Mouse (Mus musculus): ENCODE results near the gene Tspan17. TPM values are rescaled to one million over a fixed set of nuclear protein-coding genes. Genes with fewer than 3 reads are reported as not detected.
"Not testable (repeated sequence)": the region's sequence is repeated elsewhere in the genome, so short reads cannot be mapped to it uniquely, and the experiment has no call there.

Gene Tspan17
- total RNA-seq, 4 experiments from 2014 or later: 15.5 to 26.0 (median 20.5) TPM

DNA sequence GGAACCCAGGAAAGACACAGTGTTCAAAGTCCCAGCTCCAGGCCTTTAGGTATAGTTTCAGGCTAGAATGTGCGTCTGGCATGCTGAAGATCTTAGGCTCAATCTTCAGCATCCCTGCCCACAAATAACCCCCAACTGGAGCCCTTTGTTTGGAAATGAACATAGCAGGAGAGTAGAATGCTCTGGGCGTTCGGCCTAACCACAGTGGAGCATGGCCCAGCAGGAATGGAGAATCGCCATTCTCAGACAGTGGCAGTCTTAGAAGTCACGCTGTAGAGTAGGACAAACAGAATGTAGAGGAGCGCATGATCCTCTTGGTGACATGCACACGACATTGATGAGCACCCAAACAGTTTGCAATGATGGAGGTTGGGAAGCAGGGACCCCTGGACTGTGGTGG lies 28.3 kb upstream of the Tspan17 start:
- DNase-seq (ENCODE audit: low spot score in 2 of 2): no peak

DNA sequence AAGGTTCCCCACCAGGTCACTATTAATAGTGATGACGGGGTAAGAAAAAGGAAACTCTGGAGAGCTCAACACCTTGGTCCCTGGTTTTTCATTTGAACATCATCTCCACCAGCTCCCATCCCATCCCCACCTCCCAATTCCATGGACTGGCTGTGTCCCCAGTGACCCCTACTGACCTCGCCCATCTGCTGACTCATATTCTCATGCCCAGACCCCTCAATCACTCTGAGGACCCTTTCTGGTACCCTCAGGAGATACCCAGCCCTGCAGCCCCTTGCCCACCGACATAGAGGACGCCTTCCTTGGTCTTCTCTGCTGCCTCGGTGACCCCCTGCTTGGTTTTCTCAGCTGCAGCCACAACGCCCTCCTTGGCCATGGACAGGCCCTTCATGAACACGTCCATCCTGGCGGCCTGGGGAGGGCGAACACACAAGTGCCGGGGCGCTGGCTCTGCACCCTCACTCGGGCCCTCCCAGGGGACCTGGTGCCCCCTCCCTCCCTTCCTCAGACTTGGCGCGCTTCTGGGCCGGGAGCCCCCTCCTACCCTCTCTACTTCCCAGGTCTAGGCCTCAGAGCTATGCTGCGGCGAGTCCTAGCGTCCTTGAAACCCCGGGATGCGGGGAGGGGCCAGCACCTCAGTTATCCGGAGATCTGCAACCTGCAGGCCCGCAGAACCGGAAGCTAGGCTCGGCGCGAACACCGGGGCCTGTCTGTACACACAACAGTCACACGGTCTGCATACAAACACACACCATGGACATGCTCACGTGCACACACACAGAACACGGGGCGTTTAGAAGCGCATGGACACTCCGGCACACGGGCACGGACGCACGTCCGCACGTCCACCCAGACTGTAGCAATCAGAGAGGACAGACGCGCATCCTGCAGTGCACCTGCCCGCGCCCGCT lies 23.6 kb upstream of the Tspan17 start:
- DNase-seq (ENCODE audit: low spot score in 2 of 2): no peak

DNA sequence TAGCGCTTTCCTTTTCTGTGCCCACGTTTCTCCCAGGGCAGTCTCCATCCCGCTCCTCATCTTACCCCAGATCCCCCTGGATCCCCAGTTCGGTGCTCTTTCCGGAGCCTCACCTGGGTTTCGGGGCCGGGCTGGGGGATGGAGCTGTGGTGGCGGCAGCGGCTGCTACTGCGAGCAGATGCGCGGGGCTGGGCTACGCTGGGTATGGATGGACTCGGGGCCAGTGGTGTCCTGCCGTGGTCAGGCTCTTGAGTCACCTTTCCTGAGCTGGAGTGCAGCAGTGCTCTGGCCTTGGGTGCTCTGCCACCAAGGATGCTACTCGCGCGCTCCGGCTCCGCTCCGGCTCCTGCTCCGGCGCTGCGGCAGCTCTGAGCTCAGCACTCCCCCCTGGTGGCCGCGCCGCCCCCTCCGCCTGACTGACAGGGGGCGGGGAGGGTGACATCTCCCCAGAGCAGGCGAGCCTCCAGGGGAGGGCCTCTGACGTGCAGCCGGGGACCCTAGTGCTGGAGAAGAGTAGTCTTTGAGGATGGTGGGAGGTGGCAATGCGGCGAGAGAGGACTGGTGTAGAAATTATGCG lies 22.9 kb upstream of the Tspan17 start, which contains the start of gene Sncb:
Sncb (minus strand) TSS at position 404 of the 577 bp plus-strand sequence.
- peak; percentile 10 to 27 for DNase-seq (ENCODE audit: low spot score in 2 of 2)

DNA sequence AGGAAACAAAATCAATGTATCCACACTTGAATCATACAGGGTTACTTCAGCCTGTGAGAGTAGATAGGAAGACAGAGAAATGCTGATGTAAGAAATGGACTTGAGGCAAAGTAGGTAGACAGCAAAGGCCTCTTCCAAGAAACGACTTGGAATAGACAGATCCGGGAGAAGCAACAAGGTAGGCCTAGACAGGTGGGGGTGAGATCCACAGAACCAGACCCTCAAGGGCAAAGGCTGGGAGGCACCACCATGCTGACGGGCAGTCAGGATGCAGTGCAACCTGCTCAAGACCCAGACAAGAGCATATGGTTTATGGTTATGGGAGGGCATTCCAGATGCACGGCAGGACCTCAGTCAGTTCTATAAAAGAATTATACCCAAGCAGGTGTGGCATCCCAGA lies 22.2 kb upstream of the Tspan17 start:
- DNase-seq (ENCODE audit: low spot score in 2 of 2): no peak

DNA sequence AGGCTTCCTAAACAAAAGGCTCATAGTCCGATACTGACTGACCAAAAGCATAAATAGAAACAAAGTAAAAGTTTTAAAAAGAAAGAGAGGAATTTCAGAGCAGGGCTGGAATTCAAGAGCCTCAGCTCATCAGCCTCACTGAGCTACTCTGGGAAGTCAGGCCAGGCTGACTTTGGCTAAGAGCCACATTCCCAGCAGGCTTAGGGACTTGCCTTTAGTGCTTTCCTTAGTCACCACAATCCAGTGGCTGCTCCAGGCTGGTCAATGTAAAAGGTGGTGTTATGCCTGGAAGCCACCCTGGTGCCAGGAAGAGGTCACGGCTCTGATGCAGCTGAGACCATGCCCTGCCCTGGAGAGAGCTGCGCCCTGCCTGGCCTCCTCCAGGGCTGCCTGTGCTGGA lies 8.6 kb upstream of the Tspan17 start:
- DNase-seq (ENCODE audit: low spot score in 2 of 2): peak in 1 of 2 experiments; percentile 42

DNA sequence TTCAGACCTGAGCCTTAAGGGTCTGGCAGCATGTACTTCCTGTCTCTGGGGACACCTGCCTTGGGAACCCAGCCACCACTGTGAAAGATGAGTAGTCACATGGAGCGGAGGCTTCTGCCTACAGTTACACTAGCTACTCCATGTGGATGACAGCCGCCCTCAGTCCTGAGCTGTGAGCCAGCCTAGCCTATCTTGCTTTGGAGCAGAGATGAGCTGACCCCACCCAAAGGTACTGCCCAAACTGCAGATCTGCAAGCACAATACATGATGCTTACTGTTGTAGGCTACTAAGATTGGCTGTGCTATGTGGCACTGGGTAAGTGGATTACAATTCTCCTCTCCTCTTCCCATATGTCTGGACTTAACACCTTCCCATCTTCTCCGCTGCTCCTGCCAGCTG lies 8.1 kb upstream of the Tspan17 start:
- DNase-seq (ENCODE audit: low spot score in 2 of 2): no peak

DNA sequence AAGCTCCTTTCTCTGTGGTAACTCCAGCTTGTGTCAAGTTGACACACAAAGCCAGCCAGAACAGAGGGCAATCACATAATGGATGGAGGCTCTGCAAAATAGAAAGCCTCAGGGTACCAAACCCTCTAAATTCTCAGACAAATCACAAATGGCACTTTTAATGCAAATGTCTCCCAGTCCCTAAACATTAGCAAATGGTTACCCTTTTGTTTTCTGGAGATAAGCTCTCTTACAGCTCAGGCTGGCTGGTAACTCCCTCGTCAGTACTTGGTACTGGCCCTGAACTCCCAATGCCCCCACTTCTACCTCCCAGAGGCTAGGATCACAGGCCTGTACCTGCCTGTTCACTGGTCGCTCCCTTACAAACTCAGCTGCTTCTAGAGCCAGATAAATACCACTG lies 5.9 kb upstream of the Tspan17 start:
- DNase-seq (ENCODE audit: low spot score in 2 of 2): no peak

DNA sequence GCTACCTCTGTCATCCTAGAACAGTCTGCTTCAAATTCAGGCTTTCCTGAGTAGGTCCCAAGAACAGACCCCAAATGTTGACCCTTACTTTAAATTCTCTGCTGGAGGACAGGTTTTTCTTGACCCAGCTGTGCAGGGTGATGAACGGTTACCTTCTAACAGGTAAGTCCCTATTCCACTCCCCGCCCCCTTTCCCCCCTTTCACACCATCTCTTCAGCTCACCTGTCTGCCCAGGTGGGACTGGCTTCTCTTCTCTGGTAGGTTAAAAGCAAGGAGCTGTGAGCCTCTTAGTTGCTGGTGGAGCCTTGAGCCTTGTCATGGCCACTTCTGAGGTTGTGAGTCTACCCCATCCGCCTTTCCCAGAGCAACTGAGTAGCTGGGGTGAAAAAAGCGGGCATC lies 5.5 kb upstream of the Tspan17 start, which contains the start of gene Eif4e1b:
Eif4e1b (plus strand) TSS at position 301 of the 400 bp plus-strand sequence.
- no peak for DNase-seq (ENCODE audit: low spot score in 2 of 2)

DNA sequence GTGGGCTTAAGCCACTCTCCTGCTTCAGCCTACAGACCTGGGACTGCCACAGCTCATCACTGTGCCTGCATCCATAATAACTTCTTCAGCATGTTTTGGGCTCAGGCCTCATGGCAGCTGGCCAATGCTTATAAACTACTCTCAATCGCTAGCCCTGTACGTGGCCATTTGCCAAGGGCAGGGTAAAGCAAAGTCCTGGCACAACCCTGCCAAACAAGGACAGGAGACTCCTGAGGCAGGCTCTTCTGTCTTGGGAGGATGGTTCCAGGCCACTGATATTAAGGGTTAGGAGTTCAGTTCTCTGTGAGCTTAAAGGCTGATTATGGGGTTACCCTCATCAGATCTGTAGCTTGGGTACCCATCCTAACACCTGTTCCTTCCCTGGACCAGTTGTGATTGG lies 1.6 kb upstream of the Tspan17 start:
- not testable (repeated sequence) for DNase-seq (ENCODE audit: low spot score in 2 of 2)

DNA sequence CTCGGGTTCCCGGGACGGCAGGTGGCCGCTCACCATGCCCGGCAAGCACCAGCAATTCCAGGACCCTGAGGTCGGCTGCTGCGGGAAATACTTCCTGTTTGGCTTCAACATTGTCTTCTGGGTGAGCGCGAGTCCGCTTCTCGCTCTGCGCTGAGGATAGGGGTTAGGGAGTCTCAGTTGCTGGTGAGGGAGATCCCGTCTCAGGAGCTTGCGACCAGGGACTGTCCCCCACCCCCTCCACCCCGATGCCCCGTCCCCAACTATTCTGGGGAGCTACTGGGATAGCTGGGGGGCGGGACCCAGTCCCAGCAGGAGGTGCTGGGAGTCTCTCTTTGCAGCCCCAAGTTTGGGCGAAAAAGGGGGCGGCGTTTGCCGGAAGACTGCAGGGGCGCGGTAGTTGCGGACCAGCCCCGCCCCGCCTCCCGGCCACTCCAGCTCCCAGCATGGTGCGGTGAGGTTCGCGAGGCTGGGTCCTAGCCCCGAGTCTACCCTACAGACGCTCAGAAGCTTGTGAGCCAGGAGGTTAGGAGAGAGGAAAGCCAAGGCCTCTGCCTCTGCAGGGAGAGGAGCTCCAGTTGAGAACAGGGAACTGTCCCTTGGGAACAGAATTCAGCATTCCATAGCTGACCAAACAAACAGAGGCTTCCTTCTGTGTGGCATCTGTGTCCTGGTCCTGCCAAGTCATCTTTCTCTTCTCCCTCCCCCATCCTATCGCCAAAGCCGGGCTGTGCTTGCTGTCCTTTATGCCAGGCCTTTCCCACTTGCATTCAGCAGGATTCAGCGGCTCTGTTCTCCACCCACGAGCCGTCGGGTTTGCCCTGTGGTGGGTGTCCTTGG lies 602 bp downstream of the Tspan17 start:
- peak in 1 of 2 experiments; percentile 41 for DNase-seq (ENCODE audit: low spot score in 2 of 2)

DNA sequence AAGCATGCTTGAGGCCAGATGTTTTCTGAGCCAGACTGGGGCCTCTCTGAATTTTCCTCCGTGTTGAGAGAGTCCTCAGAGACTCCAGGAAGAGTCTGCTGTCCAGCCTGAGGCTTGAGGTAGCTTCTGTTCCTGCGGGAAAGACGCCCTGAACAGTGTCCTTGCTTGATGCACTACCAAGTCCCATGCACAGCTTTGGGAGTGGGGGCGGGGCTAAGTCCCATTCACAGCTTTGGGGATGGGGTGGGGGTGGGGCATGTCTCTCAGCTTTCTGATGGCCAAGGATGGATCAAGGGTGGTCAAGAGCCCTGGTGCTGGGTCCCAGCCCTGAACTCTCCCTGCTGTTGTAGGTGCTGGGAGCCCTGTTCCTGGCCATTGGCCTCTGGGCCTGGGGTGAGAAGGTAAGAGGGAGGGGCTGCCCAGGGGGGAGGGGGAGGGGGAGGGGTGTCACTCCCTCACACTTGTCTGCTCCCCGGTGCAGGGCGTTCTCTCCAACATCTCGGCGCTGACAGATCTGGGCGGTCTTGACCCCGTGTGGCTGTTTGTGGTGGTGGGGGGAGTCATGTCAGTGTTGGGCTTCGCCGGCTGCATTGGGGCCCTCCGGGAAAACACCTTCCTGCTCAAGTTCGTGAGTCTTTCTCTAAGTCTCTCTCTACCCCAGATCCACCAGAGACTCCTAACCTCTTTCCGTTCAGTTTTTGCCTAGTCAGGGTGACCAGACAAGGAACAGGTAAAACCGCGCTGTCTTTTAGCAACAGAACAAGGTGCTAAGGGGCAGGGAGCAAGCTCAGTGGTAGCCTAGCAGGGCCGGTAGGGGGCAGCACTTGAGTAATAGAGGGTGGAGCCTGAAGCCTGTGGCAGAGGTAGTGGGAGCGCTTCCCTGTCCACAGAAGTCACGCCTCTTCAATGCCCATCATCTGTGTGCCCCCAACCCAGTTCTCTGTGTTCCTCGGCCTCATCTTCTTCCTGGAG lies 3.4 kb downstream of the Tspan17 start:
- DNase-seq (ENCODE audit: low spot score in 2 of 2): no peak

DNA sequence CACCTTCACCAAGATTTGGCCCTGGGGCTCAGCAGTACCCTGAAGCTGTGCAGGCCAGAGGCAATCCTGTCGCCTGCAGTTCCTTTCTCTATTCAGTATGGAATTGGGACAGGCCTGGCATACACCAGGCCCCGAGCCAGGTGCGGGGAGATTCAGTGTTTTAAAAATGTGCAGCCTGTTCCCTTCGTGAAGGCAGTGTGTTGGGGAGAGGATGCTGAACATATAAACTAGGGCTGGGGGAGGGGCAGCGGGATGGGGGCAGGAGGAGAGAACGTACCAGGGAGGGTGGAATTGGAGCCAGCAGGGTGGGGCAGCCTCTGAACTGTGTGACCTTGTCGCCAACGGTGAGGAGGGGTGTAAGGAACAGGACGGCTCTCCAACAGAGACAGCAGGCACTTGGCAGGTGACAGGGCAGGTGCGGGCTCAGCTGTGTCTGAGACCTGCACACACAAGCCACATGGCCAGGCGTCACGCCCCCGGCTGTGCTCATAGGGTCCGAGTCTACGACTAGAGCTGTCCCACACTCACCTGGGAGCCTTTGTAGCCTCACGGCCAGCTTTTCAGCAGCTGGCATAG lies 4.9 kb downstream of the Tspan17 start:
- DNase-seq (ENCODE audit: low spot score in 2 of 2): no peak

DNA sequence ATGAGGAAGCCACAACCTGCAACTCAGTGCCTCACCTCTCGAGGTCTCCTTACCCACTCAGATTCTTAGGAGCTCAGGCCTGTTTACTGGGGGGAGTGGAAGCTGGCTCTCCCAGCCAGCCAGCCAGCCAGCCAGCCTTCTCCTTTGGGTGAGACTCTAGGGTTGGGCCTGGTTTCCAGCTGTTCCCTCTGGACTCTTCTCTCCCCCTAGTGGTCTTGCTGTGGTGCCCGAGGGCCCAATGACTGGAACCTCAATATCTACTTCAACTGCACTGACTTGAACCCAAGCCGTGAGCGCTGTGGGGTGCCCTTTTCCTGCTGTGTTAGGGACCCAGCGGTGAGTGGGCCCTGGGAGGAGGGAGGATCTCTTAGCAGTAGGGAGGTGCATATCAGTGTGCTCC lies 5.7 kb downstream of the Tspan17 start:
- no peak for DNase-seq (ENCODE audit: low spot score in 2 of 2)

DNA sequence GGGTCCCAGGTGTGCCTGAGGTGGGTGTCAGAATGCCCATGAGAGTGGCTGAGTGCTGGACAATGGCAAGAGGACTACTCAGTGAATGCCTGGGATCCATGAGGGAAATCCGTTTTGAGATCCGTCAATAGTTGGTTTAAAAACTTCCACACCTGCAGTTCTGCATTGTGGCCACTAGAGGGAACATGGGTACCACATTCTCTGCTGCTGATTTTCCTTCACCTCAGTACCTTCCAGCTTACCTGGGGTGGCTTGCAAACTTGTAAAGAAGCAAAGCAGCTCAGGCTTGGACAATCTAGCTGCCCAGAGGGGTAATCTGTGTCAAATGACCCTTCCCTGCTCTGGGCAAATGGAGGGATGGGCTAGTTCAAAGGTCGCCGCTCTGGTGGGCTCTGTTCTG lies 8.2 kb downstream of the Tspan17 start:
- DNase-seq (ENCODE audit: low spot score in 2 of 2): no peak

DNA sequence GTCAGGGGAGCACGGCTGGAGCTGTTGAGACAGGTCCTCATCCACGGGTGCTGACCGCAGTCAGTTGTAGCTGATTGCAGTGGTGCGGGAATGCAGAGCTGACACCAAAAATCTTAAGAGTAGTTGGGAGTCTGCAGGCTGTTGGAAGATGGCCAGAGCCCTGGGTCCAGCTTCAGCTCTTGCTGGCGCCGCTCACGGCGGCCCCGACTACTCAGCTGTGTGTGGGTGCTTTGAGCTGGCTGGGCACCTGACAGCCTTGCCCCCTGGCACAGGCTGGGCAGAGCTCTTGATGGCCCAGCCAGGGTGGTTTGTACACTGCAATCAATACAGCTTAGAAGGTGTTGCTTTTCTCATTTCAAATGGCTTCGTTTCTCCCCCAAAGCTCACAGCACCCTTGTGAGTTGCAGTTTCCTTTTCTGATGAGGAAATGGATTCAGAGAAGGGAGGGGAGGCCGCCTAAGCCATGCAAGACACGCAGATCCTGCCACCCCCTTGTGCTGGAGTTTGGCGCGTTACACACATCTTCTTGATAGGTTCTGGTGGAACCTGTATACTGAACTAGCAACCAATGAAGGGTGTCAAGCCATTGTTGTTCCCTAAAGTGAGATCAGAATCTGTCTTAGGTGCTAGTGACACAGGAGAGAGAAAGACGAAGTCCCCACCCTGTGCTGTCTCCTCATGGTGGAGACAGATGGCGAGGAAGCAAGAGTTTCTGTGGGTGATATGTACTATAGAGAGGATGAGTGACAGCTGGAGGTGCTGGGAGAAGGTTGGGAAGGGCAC lies 8.9 kb downstream of the Tspan17 start:
- no peak for DNase-seq (ENCODE audit: low spot score in 2 of 2)

DNA sequence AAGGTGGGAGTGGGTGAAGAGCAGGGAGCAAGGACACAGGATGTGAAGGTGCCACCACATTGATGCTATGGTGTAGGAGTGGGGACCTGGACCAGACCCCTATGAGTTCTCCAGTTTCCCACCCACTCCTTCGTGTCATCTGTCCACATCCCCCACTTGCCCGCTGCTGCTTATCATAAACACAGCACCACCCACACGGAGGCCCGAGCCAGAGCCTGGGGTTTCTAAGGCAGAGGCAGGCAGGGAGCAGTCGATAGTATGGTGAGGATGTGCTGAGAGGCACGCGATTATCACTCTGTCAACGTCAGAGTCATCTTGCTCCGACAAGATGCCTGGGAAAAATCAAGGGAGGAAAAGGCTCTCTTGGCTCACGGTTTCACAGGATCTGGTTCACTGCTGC lies 9.6 kb downstream of the Tspan17 start:
- DNase-seq (ENCODE audit: low spot score in 2 of 2): no peak

DNA sequence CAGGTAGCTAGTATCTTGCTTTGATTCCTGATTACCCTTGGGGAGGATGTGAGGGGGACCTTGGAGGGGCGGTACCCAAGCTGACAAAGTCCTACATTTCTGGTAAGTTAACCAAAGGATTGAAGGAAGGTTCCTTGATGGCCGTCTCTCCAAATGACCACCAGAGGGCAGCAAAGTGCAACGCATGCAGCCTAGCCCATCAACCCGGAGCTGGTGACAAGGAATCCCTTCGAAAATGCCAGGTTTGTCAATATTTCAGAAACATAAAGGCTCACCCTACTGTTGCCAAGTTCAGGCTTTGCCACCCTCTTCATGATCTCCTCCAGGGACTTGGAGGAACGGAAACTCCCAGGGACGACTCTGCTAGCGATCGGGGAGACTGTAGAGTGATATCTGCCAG lies 10.5 kb downstream of the Tspan17 start:
- peak; percentile 48 to 51 for DNase-seq (ENCODE audit: low spot score in 2 of 2)

DNA sequence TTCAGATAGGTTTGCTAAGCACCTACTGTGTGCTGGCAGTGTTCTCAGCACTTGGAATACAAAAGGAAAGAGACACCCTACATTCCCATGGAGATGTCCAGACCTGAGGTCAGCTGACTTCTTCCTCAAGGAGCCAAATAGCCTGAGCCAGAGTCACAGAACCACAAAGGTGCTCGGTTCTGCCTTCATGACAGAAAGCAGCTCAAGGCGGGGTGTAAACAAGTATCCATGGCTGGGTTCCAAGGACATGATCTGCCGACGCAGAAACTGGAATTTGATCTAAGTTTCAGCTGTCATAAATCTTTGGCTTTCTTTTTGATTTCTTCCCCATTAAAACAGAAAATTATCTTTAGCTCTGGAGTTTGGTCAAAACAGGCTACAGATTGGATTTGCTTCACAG lies 11.0 kb downstream of the Tspan17 start:
- no peak for DNase-seq (ENCODE audit: low spot score in 2 of 2)

DNA sequence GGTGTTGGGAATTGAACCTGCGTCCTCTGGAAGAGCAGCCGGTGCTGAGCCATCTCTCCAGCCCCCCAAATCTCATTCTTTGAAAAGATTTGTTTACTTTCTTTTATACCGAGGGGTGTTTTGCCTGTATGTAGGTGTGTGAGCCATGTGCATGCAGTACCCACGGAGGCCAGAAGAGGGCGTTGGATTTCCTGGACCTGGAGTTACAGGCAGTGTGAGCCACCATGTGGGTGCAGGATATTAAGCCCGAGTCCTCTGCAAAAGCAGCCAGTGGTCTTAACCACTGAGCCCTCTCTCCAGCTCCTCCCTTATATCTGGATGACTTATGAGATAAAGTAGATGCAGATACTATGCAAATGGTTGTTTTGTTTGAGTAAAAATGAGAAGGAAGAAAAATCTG lies 13.8 kb downstream of the Tspan17 start:
- DNase-seq (ENCODE audit: low spot score in 2 of 2): no peak

Measured in gastrocnemius, adult 8-10 months (tissue).